Mouse (Mus musculus): ENCODE data around the gene 1700113H08Rik.

1700113H08Rik gene

GRCm38 (mm10) chr10:87058926-87059325, 1.1 kb downstream of the 1700113H08Rik start:
- no peak for DNase-seq (ENCODE audit: low spot score in 2 of 2)

- no peak for DNase-seq (ENCODE audit: low spot score in 2 of 2)
These were observed 1.6 kb downstream of the 1700113H08Rik start for GRCm38 (mm10) chr10:87059447-87059846.

- DNase-seq (ENCODE audit: low spot score in 2 of 2): peak; percentile 68 to 73
These were observed 26.4 kb downstream of the 1700113H08Rik start for GRCm38 (mm10) chr10:87084236-87084635.

- DNase-seq (ENCODE audit: low spot score in 2 of 2): no peak
These were observed 29.8 kb downstream of the 1700113H08Rik start for GRCm38 (mm10) chr10:87087646-87088045.

GRCm38 (mm10) chr10:87094249-87094648, 36.4 kb downstream of the 1700113H08Rik start:
- DNase-seq (ENCODE audit: low spot score in 2 of 2): peak; percentile 10 to 18

- DNase-seq (ENCODE audit: low spot score in 2 of 2): no peak
These were observed 40.9 kb downstream of the 1700113H08Rik start for GRCm38 (mm10) chr10:87098722-87099121.

- DNase-seq (ENCODE audit: low spot score in 2 of 2): no peak
These were observed 42.8 kb downstream of the 1700113H08Rik start for GRCm38 (mm10) chr10:87100668-87101067.

- no peak for DNase-seq (ENCODE audit: low spot score in 2 of 2)
These were observed 43.6 kb downstream of the 1700113H08Rik start for GRCm38 (mm10) chr10:87101265-87101950.

- no peak for DNase-seq (ENCODE audit: low spot score in 2 of 2)
These were observed 44.1 kb downstream of the 1700113H08Rik start for GRCm38 (mm10) chr10:87101951-87102320.

GRCm38 (mm10) chr10:87102455-87102854, 44.6 kb downstream of the 1700113H08Rik start:
- no peak for DNase-seq (ENCODE audit: low spot score in 2 of 2)

GRCm38 (mm10) chr10:87103286-87103685, 45.4 kb downstream of the 1700113H08Rik start:
- no peak for DNase-seq (ENCODE audit: low spot score in 2 of 2)

GRCm38 (mm10) chr10:87107565-87108297, 49.9 kb downstream of the 1700113H08Rik start:
- no peak for DNase-seq (ENCODE audit: low spot score in 2 of 2)

GRCm38 (mm10) chr10:87108333-87108732, 50.5 kb downstream of the 1700113H08Rik start:
- no peak for DNase-seq (ENCODE audit: low spot score in 2 of 2)

- peak in 1 of 2 experiments; percentile 17 for DNase-seq (ENCODE audit: low spot score in 2 of 2)
These were observed 51.4 kb downstream of the 1700113H08Rik start for GRCm38 (mm10) chr10:87109038-87109771.

- DNase-seq (ENCODE audit: low spot score in 2 of 2): no peak
These were observed 53.1 kb downstream of the 1700113H08Rik start for GRCm38 (mm10) chr10:87110909-87111308.

- DNase-seq (ENCODE audit: low spot score in 2 of 2): no peak
These were observed 67.2 kb downstream of the 1700113H08Rik start for GRCm38 (mm10) chr10:87125094-87125493.

GRCm38 (mm10) chr10:87126186-87126824, 68.5 kb downstream of the 1700113H08Rik start:
- no peak for DNase-seq (ENCODE audit: low spot score in 2 of 2)

GRCm38 (mm10) chr10:87151050-87151449, 93.2 kb downstream of the 1700113H08Rik start:
- no peak for DNase-seq (ENCODE audit: low spot score in 2 of 2)

GRCm38 (mm10) chr10:87153731-87154505, 96.1 kb downstream of the 1700113H08Rik start:
- no peak for DNase-seq (ENCODE audit: low spot score in 2 of 2)

GRCm38 (mm10) chr10:87159781-87160180, 101.9 kb downstream of the 1700113H08Rik start:
- peak; percentile 2 to 15 for DNase-seq (ENCODE audit: low spot score in 2 of 2)

- no peak for DNase-seq (ENCODE audit: low spot score in 2 of 2)
These were observed 138.4 kb downstream of the 1700113H08Rik start for GRCm38 (mm10) chr10:87196123-87196756.
